Comparison of ENCODE assay signal across 20 mouse cellular contexts in the genomic region with DNA sequence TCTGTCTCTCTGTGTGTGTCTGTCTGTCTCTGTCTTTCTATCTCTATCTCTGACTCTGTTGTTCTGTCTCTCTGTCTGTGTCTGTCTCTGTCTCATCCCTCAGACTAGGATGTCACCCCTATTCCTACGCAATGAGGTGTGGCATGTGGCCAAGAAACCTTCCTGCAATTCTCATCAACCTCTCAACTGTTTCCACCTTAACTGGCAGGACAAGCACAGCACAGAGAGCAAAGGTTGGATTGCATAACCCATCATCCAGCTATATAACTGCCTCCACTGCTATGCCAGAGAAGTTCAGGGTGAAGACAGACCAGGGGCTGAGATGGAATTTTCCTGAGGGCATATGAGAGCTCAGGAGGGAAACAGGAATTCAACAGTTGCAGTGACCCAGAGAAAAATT.
DNase-seq lines count a peak whose midpoint lies in the region; ATAC-seq and TF ChIP-seq lines count a peak whose summit lies in the region.
"Had no signal": no experiment of that assay in that cellular context is flagged by ENCODE, and none has a peak within 500 bp of the region (broad histone marks: within the 10 kb centered on the region; RNA-seq: fewer than 3 reads in every experiment).

No protein-coding gene starts in this region.

- no peak for DNase-seq in liver
- DNase-seq in kidney, postnatal 36 days = peak; percentile 81 to 85
- DNase-seq in yolk sac, embryonic 10.5 days (ENCODE audit: low spot score) = peak; percentile 30
- DNase-seq in left cerebral cortex, postnatal 36 days (ENCODE audit: low spot score in 2 of 2) = no peak
- DNase-seq: adrenal gland, postnatal 14 days; cerebellum, adult 11-12 months; cerebellum, postnatal 14 days; heart, postnatal 14 days; layer of hippocampus, postnatal 36 days; right cerebral cortex, adult 18-20 months; thymus, postnatal 25 days had no signal

- TF ChIP-seq CTCF in intestine, postnatal 0 days (IDR thresholded peaks at IDR 0.05; ENCODE audit: low read depth) = no peak

- intact Hi-C loops in left cerebral cortex, postnatal 36 days (cut with DNase I) = no loop called here

- H3K4me3 ChIP-seq in liver, embryonic 12.5 days = no peak overlapping the region
- no peak overlapping the region for H3K4me3 ChIP-seq in intestine, postnatal 0 days (ENCODE audit: low read depth, low read length)
- no peak overlapping the region for H3K4me3 ChIP-seq in hindbrain, embryonic 13.5 days
- H3K4me3 ChIP-seq: forebrain, embryonic 10.5 days; heart, embryonic 12.5 days; hindbrain, embryonic 15.5 days; limb, embryonic 15.5 days; midbrain, embryonic 12.5 days had no signal

- no peaks in the 10 kb centered on the region for H3K36me3 ChIP-seq in liver, embryonic 12.5 days
- no peaks in the 10 kb centered on the region for H3K36me3 ChIP-seq in intestine, postnatal 0 days (ENCODE audit: control insufficient read depth, insufficient read depth)
- H3K36me3 ChIP-seq in hindbrain, embryonic 13.5 days = no peaks in the 10 kb centered on the region
- H3K36me3 ChIP-seq: forebrain, embryonic 10.5 days; heart, embryonic 12.5 days; hindbrain, embryonic 15.5 days; limb, embryonic 15.5 days; midbrain, embryonic 12.5 days had no signal

- H3K27ac ChIP-seq in liver, embryonic 12.5 days = no peak overlapping the region
- H3K27ac ChIP-seq in intestine, postnatal 0 days (ENCODE audit: low read depth, low read length) = no peak overlapping the region
- H3K27ac ChIP-seq in hindbrain, embryonic 13.5 days = no peak overlapping the region
- H3K27ac ChIP-seq: forebrain, embryonic 10.5 days; hindbrain, embryonic 15.5 days; limb, embryonic 15.5 days; midbrain, embryonic 12.5 days had no signal

- no peak overlapping the region for H3K9ac ChIP-seq in liver, embryonic 12.5 days
- H3K9ac ChIP-seq in intestine, postnatal 0 days (ENCODE audit: low read depth, low read length) = no peak overlapping the region
- H3K9ac ChIP-seq in hindbrain, embryonic 13.5 days = no peak overlapping the region
- H3K9ac ChIP-seq: heart, embryonic 12.5 days; hindbrain, embryonic 15.5 days; limb, embryonic 15.5 days; midbrain, embryonic 12.5 days had no signal

- no peaks in the 10 kb centered on the region for H3K27me3 ChIP-seq in liver, embryonic 12.5 days (replicated peaks)
- H3K27me3 ChIP-seq in intestine, postnatal 0 days (replicated peaks; ENCODE audit: control insufficient read depth, insufficient read depth, low read length) = no peaks in the 10 kb centered on the region
- no peaks in the 10 kb centered on the region for H3K27me3 ChIP-seq in hindbrain, embryonic 13.5 days
- H3K27me3 ChIP-seq: heart, embryonic 12.5 days; hindbrain, embryonic 15.5 days; limb, embryonic 15.5 days; midbrain, embryonic 12.5 days had no signal

- no peaks in the 10 kb centered on the region for H3K9me3 ChIP-seq in liver, embryonic 12.5 days (replicated peaks)
- peaks cover 4% of the 10 kb centered on the region; the same call in 1 of the 2 replicates for H3K9me3 ChIP-seq in intestine, postnatal 0 days (ENCODE audit: control insufficient read depth)
- H3K9me3 ChIP-seq in hindbrain, embryonic 13.5 days = no peaks in the 10 kb centered on the region; the same call in 1 of the 2 replicates
- H3K9me3 ChIP-seq: forebrain, embryonic 10.5 days; hindbrain, embryonic 15.5 days; limb, embryonic 15.5 days; midbrain, embryonic 12.5 days had no signal

- ATAC-seq in liver, embryonic 12.5 days = 0 out of 2 replicates have a peak, but pooled peaks have one; percentile 47
- peak; percentile 90 for ATAC-seq in intestine, postnatal 0 days
- ATAC-seq in hindbrain, embryonic 13.5 days (ENCODE audit: low FRiP score) = no peak
- ATAC-seq: lung, postnatal 0 days had no signal

- H3K4me1 ChIP-seq in liver, embryonic 12.5 days = no peaks in the 10 kb centered on the region
- H3K4me1 ChIP-seq in intestine, postnatal 0 days (replicated peaks; ENCODE audit: control insufficient read depth, insufficient read depth, low read length) = no peaks in the 10 kb centered on the region
- H3K4me1 ChIP-seq in hindbrain, embryonic 13.5 days (replicated peaks) = no peaks in the 10 kb centered on the region
- H3K4me1 ChIP-seq: forebrain, embryonic 10.5 days; heart, embryonic 12.5 days; hindbrain, embryonic 15.5 days; limb, embryonic 15.5 days; midbrain, embryonic 12.5 days had no signal

- 53% methylated on average over 1 of the region's 1 CpGs for WGBS in liver, embryonic 12.5 days (ENCODE audit: insufficient replicate concordance)
- 30% methylated on average over 1 of the region's 1 CpGs for WGBS in intestine, postnatal 0 days
- 94% methylated on average over 1 of the region's 1 CpGs for WGBS in hindbrain, embryonic 13.5 days

- no peak overlapping the region for H3K4me2 ChIP-seq in liver, embryonic 12.5 days
- no peak overlapping the region for H3K4me2 ChIP-seq in intestine, postnatal 0 days (replicated peaks; ENCODE audit: low read depth)
- H3K4me2 ChIP-seq in hindbrain, embryonic 13.5 days = no peak overlapping the region
- H3K4me2 ChIP-seq: heart, embryonic 12.5 days; hindbrain, embryonic 15.5 days; limb, embryonic 15.5 days; midbrain, embryonic 12.5 days had no signal

Comparison
In these comparisons a context has a peak if more than half of its experiments do, and no peak if none do; other contexts are left out.
1. DNase-seq: peak in kidney, postnatal 36 days (2 of 2) and yolk sac, embryonic 10.5 days (single experiment); none in liver (single experiment) and left cerebral cortex, postnatal 36 days (0 of 2).